Mouse (Mus musculus) gastrocnemius, adult 8-10 months (tissue): Measurements from ENCODE around the gene Actn1. TPM values are rescaled to one million over a fixed set of nuclear protein-coding genes. Genes with fewer than 3 reads are reported as not detected.

Experiments used
- DNase-seq, 2 experiments: peaks; one replicate each; pipeline ENCODE4 v3.0.0; 2022; ENCODE audit warnings: low spot score in 2 of 2
- total RNA-seq, 4 experiments: library from RNA; stranded (reverse); gene quantifications; 2 replicates each; pipeline ENCODE4 v1.2.4; 2022

The Actn1 gene
- total RNA-seq, 4 experiments from 2014 or later: 6.1 to 9.6 (median 7.4) TPM

DNA sequence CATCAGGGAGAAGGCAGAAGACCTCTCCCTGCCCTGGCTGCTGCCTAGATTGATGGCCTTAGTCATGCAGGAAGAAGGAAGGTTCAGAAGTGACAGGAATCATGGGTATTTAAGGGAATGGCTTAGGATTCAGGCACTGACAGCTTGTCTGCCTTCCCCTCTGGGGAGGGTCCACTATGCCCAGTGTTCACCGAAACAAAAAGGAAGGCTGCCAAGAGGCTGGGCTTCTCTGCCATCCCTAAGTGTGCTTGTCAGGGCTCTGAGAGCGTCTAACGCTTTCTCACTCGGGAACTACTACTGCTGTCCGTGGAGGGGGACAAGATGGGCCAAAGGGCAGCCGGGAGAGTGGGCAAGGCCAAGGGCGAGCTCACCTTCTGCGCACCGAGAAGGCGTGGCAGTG, 69.3 kb downstream of the Actn1 start:
- DNase-seq: no peak

- no peak for DNase-seq
These were observed 76.1 kb downstream of the Actn1 start for GRCm38 (mm10) chr12:80184041-80184440.

DNA sequence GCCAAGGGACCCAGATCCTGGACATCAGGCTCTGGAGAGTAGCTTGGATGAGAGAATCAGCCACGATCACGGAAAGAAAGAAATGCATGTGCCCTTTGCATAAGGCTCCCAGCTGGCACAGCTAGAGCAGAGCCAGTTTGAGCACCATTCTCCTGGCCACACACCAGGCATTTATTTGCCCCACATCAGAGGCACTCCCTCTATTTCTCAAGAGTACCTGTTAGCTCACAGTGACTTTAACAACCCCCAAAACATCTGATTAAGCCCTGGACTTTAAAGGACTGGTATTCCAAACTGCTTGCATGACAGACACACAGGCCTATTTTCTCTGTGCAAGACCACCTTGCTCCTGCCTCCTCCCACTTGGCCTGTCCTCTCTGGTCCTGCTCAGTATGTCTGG, 78.3 kb downstream of the Actn1 start:
- no peak for DNase-seq

- no peak for DNase-seq
These were observed 82.1 kb downstream of the Actn1 start for GRCm38 (mm10) chr12:80178035-80178434.

DNA sequence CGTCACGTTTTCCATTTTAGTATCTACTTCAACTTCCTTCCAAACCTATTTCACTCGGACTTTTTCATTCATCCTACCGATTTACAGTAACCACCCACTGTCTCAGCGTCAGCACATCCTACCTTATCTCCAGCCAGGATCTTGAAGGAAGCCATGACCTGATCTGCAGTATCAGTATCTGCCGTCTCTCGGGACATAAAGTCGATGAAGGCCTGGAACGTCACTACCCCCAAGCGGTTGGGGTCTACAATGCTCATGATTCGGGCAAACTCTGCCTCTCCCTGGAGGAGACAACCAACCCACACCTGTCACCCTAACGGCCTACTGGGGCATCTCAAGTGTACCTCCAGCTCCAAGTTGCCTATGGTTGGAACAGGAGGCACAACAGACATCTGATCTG, 91.4 kb downstream of the Actn1 start:
- DNase-seq: no peak

DNA sequence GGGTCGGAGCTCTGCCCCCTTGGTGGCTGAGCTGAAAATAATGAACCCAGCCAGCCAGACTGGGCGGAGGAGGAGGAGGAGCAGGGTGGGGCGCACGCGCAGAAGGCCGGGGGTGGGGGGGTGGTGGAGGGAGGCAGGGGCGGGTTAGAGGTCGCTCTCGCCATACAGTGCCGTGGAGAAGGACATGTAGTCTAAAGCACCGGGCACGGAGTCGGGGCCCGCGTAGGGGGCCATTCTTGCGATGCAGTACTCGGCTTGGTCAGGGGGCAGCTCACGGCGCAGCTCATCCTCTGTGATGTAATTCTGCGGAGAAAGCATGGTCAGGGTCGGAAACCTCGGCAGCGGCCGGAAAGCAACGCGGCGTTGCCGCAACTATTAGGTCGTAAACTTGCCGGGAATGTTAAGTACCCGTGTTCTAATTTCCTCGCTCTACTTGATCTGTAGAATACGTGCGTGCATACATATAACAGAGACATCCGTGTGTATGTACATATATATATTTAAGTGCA, 91.9 kb downstream of the Actn1 start:
- DNase-seq: peak; percentile 70 to 74

DNA sequence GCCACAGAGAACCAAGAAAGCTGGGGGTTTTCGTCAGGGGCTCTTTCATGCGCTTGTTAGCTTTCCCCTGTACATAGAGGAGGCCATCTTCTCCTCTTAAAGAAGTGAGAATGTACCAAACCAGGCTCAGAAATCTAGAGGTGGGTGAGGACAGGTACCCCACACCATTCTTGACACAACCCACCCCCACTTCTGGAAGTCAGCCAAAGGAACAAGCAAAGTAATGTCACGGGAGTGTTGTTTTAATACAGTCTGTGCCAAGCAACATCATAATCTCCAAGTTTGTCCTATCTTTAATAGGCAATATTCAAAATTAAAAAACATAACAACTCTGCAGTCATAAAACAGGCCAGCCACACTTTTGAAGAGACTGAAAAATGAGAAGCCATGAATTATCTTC, 92.8 kb downstream of the Actn1 start:
- no peak for DNase-seq

DNA sequence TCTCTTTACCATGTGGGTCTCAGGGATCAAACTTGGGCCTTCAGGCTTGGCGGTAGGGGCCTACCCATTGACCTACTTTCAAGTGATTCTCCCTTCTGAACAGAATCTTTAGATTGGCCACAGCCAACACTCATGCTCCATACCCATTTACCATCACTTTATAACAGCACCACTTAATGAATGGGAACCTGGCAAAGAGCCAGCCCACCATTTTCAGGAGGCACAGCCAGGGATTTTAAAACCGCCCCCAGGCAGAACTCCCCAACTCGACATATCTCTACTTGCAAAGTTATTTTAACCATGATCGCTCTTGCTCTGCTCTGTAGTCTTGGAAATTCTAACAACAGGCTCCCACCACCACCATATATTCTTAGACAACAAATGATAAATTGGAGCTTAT, 93.5 kb downstream of the Actn1 start:
- DNase-seq: no peak

- no peak for DNase-seq
These were observed 95.6 kb downstream of the Actn1 start for GRCm38 (mm10) chr12:80164526-80164925.

GRCm38 (mm10) chr12:80162448-80162847, 97.7 kb downstream of the Actn1 start:
- DNase-seq: no peak

DNA sequence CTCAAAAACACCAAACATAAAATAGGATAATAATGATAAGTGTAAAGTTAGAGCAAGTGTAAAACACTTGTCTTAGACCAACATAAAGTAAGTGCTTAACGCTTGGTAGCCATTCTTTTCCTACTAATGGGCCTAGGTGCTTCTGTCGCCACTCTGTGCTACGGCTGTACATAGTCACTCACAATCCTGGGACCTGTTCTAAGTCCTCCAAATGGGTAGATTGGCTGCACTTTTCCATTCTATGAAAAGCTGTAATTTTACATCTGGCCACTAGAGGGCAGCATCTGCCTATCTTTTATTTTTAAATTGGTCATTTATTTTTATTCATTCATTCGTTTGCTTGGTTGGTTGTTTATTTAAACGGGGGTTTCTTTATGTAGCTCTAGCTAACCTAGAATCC, 102.5 kb downstream of the Actn1 start:
- DNase-seq: no peak

GRCm38 (mm10) chr12:80153687-80154326, 106.4 kb downstream of the Actn1 start:
- DNase-seq: peak in 1 of 2 experiments; percentile 34

DNA sequence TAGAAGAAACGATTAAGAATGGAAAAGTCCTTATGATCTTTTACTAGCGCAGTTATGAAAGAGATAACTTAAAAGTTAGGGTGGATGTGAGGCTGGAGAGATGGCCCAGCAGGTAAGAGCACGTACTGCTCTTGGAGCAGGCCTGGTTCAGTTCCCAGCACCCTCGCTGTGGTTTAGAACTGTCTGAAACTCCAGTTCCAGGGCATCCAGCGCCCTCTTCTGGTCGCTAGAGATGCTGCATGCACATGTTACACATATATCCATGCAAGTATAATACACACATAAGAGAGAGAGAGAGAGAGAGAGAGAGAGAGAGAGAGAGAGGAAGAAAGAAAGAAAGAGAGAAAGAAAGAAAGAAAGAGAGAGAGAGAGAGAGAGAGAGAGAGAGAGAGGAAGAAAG, 107.1 kb downstream of the Actn1 start:
- DNase-seq: no peak

DNA sequence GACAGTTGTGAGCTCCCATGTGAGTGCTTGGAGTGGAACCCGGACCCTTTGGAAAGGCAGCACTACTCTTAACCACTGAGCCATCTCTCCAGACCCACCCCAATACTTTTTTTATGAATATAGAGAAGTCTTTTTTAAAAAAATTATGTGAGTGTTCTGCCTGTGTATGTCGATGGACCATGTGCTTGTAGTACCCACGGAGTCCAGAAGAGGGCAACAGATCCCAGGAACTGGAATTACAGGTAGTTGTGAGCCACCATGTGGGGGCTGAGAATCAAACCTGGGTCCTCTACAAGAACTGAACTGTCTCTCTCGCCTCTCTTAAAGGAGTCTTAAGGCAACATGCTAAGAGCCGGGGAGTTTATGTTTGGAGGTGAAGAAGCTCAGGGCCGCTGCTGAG, 108.3 kb downstream of the Actn1 start:
- no peak for DNase-seq

GRCm38 (mm10) chr12:80150624-80151023, 109.5 kb downstream of the Actn1 start:
- no peak for DNase-seq

- DNase-seq: no peak
These were observed 112.5 kb downstream of the Actn1 start for GRCm38 (mm10) chr12:80147563-80148214.

- DNase-seq: peak; percentile 34 to 50
These were observed 113.6 kb downstream of the Actn1 start for GRCm38 (mm10) chr12:80146227-80147223.

- no peak for DNase-seq
These were observed 114.8 kb downstream of the Actn1 start for GRCm38 (mm10) chr12:80145365-80145764.

- no peak for DNase-seq
These were observed 115.3 kb downstream of the Actn1 start for GRCm38 (mm10) chr12:80144846-80145245.

DNA sequence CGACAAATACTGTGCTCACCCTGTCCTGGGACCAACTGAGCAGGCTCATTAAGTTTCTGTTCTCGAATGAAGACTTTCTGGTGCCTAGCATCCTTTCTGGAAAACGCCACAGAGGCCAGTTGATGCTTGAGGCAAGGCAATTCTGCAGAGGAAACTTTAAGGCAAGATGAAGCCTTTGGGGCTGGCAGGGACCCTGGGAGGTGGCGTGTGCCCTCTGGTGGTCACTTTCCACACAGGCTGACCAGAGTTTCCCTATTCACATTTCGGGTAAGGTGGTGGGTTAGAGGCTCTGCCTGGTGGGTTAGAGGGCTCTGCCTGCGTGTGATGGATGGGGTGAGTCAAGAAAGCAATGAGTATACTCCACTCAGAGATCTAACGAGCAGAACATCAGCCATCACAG, 118.7 kb downstream of the Actn1 start:
- peak; percentile 30 to 34 for DNase-seq

DNA sequence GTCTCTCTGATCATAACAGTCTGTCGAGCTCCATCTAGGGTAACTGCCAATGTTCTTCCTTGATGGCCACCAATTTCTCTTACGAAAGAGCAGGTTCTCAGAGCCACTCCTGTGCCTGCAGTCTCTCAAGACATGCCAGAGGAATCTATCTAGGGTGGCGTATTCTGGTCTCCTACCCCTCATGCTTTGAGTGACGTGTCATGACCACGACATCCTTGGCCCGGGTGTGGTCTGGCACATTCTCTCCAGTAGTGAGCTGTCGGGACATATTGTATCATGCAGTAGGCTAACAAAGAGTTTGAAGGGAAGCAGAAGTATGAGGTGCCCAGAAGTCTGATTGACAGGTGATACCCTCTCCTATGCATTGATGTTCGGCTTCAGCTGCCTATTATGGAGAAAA, 119.2 kb downstream of the Actn1 start:
- no peak for DNase-seq

DNA sequence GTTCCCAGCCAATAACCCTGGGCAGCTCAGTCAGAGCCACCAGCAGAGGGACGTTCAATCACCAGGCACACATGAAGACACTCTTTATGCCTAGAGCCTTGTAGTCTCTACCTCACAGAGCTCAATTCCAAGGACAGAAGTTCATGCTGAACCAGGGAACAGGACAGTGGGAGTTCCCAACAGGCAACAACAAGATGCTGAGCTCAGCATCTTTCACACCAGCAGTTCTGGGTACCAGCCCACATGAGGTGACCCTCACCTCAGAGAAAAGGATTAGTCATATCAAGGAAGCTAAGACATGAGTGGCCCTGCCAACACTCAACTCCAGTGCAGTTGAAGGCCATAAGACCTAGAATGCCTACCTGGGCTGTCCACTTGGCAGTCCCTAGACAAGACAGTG, 122.4 kb downstream of the Actn1 start:
- DNase-seq: no peak
